Mouse (Mus musculus): ENCODE measurements around the gene Rere.

DNA sequence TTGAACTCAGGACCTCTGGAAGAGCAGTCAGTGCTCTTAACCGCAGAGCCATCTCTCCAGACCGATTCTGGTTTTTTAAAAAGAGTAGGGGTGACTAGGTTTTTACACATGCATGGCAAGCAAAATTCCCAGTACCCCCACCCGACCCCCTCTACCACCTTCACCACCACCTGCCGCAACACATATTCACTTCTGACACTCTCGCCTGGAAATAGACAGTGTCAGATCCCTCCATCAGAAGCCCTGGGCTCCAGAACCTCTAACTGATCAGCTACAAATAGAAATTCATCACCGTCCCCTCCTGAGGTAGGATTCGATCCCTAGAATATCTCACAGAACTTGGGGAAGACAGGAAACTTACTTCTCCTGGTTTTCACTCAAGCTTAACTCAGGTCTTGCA lies 21.9 kb upstream of the Rere start:
- no peak for TF ChIP-seq CTCF (conservative IDR thresholded peaks at IDR 0.05; ENCODE audit: insufficient read depth, insufficient read length, low read depth, low read length)
- no peak for TF ChIP-seq POLR2A (IDR thresholded peaks at IDR 0.05; ENCODE audit: low read depth, low read length)
